Mouse (Mus musculus): ENCODE results near the gene Phka2.

Phka2 gene

DNA sequence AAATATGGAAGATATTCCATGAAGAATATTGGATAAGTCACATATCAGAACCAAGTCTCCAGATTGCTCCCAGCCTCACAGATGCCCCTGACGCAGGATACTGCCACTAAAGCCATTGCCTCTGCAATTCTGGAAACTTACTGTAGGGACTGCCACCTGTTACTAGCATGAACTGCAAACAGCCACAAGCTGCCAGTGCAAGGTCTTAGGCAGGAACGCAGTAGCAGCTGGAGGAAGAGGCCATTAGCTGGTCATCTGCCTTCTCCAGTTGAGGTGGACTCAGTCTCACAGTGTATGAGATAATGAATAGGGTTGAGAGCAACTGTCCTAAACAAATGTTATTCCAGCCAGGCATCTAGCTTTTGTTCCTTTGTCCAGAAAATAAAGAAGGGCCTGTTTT, 96.1 kb downstream of the Phka2 start:
- ATAC-seq (ENCODE audit: insufficient number of reproducible peaks, low FRiP score, low TSS enrichment), result no peak

DNA sequence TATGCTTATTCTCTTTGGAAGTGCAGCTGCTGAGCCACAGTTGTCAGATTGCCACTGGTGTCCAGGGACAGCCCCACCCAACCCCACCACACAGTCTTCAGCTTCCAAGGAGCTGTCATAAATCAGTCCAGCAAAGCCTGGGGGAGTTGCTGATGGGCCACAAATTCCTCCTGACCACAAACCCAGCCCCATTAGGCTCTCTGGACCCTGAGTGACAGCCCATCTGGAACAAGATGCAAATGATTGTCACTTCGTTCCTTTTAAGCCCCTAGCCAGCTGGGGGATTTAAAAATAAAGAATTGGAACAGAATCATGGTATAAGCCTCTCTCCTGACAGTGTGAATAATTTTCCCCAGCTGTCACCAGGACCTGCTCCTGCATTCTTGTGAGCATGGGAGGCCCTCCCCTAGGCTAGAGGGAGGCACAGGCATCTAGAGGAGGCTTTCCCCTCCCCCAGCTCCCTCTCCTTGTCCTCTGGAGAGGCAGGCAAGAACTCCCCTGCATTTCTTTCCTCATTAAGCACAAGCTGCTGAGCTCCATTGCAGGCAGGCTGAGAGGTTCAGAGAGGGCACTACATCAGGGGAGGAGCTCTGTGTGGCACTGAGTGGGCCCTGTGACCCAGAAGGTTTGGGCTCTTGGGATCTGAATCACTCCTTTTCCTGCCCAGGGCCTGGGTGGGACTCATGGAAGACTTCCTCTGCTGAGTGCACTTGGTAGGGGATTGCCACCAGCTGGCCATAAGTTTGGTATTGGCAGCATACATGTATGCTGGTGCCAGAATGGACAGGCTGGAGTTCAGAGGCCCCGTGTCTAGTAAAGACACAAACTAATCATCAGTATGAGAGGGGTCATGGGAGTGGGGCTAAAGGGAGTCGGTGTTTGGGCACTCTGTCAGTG, 96.8 kb downstream of the Phka2 start:
- ATAC-seq (ENCODE audit: insufficient number of reproducible peaks, low FRiP score, low TSS enrichment), result no peak

DNA sequence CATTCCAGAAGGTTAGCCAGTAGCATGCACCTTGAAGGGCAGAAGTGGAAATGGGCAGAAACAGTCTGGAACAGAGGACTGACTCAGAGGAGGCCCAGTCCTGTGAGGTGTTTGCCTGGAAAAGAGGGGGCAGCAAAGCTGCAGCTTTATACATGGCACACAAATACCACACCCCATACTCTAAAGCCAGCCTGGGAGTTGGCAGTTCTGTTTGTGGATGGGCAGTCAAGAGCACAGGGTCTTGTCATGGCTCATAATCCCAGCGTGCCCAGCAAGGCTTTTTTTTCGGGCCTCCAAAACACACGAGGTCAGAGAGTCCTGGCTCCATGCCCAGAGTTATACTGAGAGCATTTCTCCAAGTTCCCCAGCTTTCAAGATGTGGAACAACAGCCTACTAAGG, 99.1 kb downstream of the Phka2 start:
- no peak for ATAC-seq (ENCODE audit: insufficient number of reproducible peaks, low FRiP score, low TSS enrichment)

DNA sequence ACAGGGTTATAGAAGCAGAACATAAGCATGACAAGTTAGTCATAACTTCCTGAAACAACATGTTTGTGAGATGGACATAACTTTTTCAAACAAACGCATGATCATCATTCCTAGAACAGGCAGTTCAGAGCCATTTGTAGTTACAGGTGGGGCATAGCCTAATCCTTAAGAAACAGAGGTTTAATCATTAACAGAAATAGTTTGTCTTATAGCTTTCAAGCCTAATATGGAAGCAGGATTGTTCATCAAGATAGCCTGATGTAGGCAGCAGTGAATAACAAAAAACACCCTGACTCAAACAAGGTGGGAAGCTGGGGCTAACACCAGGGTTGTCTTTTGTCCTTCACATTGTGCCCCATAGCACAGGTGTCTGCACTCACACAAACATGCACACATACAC, 100.8 kb downstream of the Phka2 start:
- ATAC-seq (ENCODE audit: insufficient number of reproducible peaks, low FRiP score, low TSS enrichment), result no peak

DNA sequence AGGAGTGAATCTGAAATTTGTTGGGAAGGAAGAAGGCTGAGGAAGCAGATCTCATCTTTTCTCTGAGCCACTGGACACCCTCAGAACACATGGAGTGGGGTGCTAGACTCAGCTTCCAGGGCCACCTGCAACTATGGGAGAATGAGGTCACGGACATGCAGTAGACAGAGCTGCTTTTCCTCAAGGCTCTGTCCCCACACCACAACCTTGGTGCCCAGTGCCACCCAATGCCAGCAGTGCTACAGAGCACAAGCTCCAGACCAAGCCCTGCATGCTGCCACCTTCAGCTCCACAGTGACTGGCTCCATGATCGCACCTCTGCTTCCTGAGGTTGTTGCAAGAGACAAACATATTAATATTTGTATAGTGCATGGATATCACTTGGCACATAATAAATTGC, 101.3 kb downstream of the Phka2 start:
- no peak for ATAC-seq (ENCODE audit: insufficient number of reproducible peaks, low FRiP score, low TSS enrichment)

DNA sequence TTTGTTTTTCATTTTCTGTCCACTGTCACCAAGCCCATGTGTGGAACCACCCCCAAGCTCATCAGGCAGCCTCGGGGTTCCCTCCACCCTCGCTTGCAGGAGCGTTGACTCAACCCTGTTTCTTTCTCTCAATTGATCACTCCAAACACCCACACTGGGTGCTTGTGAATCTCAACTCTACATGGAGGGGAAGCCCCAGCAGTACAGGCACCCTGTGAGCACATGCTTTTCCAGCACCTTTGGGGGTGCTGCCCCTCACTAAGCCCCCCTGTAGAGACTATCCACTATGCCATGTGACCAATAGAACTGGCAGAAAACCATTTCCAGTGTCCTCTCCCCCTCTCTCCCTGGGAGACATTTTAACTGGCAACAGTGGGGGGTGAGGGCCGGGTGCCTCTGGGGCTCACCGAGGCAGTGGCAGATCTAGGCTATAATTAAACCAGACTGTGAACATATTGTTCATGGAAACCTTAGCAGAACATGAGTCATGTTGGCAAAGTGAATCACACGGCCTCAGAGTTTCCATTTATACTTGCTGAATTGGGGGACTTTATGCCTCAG, 102.1 kb downstream of the Phka2 start:
- ATAC-seq (ENCODE audit: insufficient number of reproducible peaks, low FRiP score, low TSS enrichment), result no peak

DNA sequence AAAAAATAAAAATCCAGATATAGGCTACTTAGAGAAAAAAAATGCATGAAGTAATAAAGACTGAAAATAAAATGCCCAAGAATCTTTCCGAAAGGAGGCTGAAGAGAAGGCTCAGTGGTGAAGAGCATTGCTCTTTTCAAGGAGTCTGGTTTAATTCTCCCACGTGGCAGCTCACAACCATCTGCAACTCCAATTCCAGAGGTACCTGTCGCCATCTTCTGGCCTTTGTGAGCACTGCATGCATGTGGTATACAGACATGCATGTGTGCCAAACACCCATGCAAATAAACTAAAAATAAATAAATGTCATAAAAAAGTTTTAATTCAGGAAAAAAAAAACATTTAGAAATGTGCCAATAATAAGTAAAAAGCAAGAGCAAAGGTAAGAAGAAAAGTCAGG, 107.9 kb downstream of the Phka2 start:
- ATAC-seq (ENCODE audit: insufficient number of reproducible peaks, low FRiP score, low TSS enrichment), result no peak

DNA sequence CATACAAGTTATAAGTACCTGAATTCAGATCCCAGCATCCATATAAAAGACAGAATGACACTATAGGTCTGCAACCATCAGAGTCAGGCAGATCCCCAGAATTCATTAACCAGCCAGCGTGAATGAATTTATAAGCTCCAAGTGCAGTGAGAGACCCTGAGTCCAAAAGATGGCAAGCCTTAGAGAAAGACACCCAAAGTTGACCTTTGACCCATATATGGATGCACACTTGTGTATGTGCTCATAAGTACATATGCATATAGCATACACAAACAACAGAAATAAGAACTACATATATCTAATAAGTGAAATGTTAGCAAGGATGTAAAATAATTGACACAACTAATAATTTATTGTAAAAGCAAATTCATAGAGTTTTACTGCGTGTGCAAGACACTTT, 108.5 kb downstream of the Phka2 start:
- no peak for ATAC-seq (ENCODE audit: insufficient number of reproducible peaks, low FRiP score, low TSS enrichment)

DNA sequence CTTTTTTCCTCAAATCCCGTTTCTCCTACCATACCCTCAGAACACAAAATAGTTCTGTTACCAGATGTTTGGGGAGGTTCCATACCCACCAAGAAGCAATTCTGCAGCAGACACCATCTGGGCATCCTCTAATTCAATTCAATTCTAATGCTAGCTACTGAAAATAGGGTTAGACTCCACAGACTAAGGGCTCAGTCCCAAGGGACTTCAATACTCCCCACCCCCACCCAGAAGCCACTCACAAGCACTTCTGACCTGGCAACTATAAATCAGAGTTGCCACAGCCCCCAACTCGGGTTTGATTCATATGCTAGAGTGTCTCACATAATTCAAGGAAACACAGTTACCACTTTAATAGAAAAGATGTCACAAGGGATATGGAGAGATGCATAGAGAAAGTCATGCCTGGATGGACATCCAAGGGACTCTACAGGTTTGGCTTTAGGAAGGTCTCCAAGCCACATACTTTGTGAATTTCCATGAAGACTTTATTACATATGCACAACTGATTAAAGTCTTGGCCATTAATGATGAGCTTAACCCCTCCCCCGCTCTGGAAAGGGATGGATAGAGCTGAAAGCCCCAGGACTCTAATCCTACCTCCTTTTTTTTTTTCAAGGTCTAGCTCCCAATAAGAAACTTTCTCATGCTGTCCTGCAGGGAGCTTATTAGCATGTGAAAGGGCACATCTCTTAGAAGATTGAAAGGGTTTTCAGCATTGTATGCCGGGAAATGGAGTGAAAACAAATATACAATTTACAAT, 109.1 kb downstream of the Phka2 start:
- ATAC-seq (ENCODE audit: insufficient number of reproducible peaks, low FRiP score, low TSS enrichment), result no peak

All from cerebellum, adult (tissue).